Mouse (Mus musculus): Measurements from ENCODE around the gene Mkln1. TPM values are rescaled to one million over a fixed set of nuclear protein-coding genes. Genes with fewer than 3 reads are reported as not detected.

Gene Mkln1
- total RNA-seq, 1 experiment from 2014 or later, result 164 TPM

Other genes with a start within 250 kb of the Mkln1 start
- 0.23 TPM in 1 of 2 replicates, not detected in the other for gene Podxl, start 165.2 kb downstream of the Mkln1 start, total RNA-seq (2017)